Mouse (Mus musculus) monocyte, adult 5-6 weeks (primary cell): Measurements from ENCODE around the gene Mis18bp1. TPM values are rescaled to one million over a fixed set of nuclear protein-coding genes. Genes with fewer than 3 reads are reported as not detected.
A peak's percentile ranks its signal among the peaks of the same experiment; 100 is the strongest.
"Not testable (repeated sequence)": the region's sequence is repeated elsewhere in the genome, so short reads cannot be mapped to it uniquely, and the experiment has no call there.

Source experiments
- ATAC-seq: fragments of 153-309, 156-312 bp; replicated peaks from 2 replicates; pipeline ENCODE4 v1.8.0; 2017; ENCODE audit warnings: mild to moderate bottlenecking; ENCODE audit not compliant: low TSS enrichment, insufficient number of reproducible peaks, severe bottlenecking, poor library complexity, low FRiP score
- total RNA-seq: library from RNA; stranded (forward); fragments of 200-1000, 200-491, 200-594 nt; gene quantifications from 3 replicates; pipeline ENCODE4 v1.2.3, GENCODE M21; 2017

The Mis18bp1 gene
- total RNA-seq: 4.3 to 9.3 TPM (median 6.5 TPM) in 3 replicates

DNA sequence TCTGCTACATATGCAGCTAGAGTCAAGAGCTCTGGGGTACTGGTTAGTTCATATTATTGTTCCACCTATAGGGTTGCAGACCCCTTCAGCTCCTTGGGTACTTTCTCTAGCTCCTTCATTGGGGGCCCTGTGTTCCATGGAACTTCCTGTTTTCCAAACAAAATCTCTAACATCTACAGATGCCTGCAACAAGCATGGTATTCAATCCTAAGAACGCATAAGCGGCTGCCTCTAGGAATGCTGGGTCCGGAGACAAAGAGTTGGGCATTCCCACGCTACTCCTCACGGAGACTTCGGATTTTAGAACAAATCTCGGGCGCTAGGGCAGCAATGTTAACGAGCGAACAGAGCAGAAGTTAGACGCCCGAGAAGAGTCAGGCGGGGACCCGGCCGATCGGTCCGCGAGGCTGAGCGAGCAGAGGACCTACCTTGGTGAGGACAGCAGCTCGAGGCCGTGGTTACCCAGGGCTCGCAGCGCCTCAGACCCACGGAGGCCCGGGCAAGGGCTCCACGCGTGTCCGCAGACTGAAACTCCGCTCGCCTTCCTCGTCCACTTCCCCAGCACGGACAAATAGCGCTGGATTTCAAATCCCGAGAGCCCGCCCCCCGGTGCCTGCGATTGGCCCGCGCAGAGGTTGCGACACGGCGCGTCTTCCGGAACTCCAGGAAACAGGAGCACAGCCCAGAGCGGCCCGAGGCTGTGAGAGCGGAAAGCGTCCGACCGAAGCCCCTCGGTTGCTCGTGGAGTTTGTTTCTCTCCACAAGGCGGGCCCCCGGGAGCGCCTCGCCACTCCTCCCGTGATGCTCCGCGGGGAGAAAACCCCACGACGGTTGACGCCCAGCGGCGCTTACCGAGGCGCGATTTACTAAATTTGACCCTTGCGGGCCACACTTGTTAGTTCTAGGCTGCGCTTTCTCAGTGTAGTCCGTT, at the start of gene Mis18bp1:
Gene Mis18bp1 (minus strand): TSS at position 584 of the 931 bp plus-strand sequence.
- peak; percentile 90 for ATAC-seq

DNA sequence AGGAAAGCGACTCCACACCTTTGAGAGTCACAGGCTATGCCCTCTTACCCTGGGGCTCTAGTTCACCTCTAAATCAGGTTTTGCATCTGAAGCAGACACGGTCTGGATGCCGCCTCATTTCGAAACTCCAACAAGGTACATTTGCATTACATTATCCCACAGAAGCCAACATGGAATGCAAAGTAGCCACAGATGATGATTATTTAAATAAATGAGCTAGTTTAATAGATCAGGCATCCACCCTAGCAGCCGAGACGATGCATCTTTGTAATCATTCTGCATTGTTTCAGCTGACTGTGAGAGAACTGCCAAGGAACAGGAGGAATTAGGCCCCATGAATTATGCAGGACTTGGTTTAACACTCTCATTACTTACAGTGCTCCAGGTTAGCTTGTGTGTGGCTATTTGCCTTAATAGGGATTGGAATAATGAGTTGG, 44.0 kb upstream of the Mis18bp1 start:
- ATAC-seq: no peak

DNA sequence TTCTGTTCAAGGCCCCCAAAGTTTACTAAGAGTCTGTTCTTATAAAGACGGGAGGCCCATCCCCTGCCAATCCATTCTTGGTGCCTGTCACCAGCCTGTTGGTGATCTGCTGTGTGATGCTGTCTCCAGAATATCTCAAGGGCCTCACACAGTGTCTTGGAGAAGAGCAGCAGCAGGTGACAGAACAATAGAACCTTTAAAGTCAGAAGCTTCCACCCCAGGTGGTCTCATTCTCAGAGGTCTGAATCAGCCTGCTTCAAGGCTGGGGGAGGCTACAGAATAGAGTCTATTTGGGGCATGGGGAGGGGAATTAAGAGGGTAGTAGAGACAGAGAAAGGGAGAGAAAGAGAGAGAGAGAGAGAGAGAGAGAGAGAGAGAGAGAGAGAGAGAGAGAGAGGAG, 34.0 kb upstream of the Mis18bp1 start:
- no peak for ATAC-seq

DNA sequence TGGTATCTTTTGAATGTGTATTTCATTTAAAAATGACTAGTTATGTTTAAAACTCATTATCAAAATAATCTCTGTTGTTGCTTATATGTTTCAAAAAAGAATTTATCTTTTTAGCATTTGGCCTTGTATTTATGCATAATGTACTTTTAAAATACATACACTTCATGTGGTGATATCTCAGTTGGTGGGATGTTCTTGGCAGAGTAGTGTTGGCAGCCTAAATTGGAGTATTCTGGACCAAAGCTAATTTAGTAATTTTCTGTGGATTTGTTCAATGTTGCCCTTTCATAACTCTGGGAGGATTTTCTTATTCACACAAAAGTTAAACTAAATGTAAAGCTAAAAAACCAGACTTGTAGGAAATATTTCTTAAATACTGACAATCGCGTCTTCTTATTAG, 29.4 kb upstream of the Mis18bp1 start:
- no peak for ATAC-seq

DNA sequence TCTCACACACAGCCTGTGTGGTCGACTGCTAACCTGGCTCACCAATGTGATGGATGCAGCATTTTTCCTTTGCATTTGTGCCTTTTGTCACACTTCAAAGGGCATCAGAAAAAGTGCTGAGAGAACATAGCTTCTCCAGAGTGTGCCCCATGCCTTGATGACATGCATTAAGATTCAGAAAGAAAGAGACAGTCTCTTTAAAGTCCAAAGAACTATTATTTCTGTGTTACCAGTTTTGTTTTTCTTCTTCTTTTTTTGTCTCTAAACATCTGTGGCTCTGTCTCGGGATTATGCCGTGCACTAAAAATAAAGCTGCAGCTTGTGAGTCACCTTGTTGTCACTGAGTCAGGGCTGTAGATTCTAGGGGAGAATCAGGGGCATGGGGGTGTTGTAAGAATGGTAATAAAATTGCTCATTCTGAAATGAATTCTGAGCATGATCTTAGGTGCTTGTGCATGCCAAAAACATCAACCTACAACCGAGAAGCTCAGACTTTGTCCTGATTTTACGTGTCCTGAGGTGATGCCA, 21.7 kb upstream of the Mis18bp1 start:
- no peak for ATAC-seq

DNA sequence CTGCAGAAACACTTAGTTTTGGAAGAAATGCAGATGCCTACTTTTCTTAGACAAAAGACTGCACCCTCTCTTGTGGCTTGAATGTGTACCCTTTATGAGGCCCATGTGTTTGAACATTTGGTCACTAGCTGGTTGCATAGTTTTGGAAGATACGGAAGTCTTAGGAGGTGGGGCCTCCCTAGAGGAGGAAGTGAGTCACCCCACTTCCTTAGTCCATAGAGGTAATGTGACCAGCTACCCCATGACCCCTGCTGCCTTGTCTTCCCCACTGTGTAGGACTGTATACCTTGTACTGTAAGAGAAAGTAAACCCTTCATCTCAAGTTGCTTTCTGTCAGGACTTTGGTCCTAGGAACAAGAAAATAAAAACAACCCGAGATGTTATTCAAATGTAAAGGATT, 16.8 kb upstream of the Mis18bp1 start:
- ATAC-seq: no peak

DNA sequence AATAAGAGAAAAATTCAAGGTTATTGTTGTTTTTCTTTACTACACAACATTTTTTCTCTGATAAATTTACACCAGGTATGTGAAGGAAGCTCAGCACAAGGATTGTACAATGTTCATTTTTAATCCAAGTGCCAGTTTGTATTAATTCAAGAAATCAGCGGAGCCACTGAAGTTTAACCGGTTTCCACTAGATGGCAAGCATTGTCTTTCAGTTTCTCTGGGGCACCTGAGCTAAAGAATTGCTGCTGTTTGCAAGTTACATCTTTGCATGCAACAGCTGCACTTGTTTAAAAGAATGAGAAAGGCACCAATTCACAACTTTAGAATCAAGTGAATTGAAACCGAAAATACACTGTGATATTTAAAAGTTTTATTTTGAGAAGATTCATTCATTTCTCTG, 15.0 kb upstream of the Mis18bp1 start:
- no peak for ATAC-seq

DNA sequence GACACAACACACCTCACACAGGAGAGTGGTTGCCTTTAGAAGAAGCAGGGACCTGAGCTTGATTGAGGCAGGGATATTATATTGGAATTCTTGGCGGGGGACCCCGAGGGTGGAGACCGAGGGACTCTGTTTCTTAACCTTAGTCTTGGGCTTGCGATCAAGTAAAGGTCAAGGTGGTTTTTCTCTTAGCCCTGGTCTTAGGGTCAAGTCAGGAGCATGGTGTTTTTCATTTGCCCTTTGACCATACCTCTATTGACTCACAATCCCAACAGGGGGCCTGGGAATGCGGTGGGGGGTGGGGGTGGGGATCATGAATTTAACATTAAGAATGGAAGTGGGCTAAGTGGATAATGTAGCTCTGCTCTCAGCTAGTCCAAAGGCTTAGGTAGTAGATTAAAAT, 1.3 kb upstream of the Mis18bp1 start:
- ATAC-seq: no peak

DNA sequence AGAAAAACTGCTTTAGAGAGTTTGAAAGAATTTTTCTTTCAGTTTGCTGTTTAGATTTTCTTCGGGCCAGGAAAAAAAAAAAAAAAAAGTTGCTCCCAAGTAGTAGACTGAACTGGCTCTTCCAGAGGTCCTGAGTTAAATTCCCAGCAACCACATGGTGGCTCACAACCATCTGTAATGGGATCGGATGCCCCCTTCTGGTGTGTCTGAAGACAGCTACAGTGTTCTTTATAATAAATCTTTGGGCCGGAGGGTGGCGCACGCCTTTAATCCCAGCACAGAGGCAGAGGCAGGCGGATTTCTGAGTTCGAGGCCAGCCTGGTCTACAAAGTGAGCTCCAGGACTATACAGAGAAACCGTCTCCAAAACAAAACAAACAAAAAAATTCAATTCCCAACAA, 555 bp upstream of the Mis18bp1 start:
- not testable (repeated sequence) for ATAC-seq

DNA sequence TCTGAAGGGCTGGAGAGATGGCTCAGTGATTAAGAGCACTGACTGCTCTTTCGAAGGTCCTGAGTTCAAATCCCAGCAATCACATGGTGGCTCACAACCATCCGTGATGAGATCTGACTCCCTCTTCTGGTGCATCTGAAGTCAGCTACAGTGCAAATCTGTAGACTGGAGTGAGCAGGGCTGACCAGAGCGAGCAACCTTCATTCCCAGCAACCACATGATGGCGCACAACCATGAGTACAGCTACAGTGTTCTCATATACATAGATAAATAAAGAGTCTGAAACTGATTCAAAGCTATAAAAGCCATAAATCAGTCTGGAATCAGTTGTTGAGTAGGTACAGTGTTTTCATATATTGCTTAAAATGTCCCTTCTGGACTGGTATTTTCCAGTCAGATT, 36.3 kb downstream of the Mis18bp1 start:
- not testable (repeated sequence) for ATAC-seq

DNA sequence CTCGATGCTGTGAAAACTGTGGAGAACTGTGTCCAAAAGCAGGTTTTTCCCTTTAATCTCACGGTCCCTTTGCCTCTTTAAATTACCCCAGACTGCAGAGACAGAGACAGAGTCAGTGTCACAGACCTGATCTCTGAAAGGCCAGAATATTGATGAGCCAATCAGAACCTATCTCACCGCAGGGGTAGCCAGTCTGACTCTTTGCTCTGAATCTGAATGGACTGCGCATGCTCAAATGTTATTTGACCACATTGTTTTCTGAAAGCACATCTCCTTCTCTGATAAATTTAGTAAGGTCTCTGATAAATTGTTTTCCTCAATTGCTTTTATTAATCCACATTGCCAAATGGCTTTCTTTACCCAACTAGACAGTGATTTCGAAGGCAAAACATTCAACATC, 53.0 kb downstream of the Mis18bp1 start:
- ATAC-seq: no peak

DNA sequence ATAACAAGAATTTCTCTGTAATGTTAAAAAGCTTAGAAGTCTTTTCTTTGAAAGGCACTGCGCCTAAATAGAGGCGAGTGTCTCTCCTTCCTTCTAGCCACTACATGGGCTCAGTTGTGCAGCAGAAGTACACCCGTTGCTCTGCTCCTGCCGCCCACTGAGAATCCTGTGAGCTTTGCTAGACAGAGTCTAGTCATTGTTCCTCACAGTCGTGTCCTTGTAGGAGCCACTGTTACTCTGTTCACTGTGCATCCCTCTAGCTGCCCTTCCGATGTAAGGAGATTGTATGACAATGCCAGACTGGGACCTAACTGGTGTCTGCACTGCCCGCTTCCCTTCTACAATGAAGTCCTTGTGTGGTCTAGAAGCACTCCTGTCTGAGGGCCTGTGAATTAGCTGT, 53.4 kb downstream of the Mis18bp1 start:
- ATAC-seq: no peak

DNA sequence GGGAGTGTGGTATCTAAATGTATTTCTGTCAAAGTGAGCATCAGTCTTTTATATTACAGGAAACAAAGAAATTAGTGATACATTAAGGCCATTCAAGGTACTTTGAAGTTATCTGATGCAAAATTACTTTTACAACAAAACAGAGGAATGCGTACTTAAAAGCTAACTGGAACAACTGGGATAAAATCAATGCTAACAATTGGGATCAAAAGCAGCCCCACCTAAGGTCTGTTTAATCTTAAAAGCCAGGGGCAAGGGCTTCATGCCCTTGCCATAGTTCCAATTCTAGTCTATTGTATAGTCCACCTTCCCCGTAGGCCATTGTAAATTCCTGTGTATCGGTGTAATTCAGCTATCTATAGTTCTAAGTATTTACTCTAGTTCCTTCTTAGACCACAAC, 57.4 kb downstream of the Mis18bp1 start:
- not testable (repeated sequence) for ATAC-seq

DNA sequence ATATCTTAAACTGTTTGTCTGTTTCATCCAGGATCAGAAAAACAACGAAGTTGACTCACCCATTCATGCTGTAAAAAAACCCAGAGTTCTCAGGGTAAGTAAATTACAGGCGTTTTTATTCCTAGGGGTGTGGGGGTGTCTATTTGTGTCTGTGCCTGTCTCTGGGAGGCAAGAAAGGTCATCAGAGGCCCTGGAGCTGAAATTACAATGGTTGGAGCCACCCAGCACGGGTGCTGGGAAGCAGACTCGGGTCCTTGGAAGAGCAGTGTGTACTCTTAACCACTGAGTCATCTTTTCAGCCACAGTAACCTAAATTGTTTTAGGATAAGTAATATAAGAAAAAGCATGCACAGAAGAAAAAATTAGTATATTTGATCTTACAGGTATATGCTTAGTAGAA, 58.5 kb downstream of the Mis18bp1 start:
- ATAC-seq: no peak

DNA sequence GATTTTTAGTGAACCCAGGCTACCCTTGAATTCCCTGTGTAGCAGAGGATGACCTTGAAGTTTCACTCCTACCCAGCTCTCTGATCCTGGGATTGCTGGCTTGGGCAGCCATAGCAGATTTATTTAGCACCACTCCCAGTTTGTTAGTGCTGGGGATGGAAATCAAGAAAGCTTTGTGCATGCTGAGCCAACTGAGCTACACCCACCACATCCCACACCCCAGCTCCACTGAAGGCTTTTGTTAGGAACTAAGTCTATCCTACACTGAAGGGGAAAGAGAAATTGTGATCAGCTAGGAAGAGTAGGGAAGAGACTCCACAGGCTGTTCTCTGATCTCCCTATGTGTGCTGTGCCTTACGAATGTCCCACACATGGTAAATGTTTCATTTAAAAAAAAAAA, 59.6 kb downstream of the Mis18bp1 start:
- no peak for ATAC-seq

DNA sequence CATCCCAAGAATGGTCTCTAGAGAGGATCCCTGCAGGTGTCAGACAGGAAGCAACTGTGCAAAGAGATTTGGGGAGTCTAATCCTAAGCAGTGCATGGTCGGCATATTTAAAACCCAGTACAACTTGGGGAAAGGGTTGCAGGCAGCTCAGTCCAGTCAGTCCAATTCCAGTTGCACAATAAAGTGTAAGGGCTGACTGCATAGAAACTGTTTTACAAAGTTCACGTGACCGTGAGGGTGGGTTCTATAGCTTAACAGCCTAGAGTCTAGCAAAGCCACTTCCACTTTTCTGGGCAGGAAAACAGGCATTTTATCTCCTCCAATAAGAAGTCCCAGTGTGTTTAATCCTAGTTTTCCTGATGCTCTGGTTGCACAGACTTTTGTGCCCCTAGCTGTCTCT, 60.9 kb downstream of the Mis18bp1 start:
- no peak for ATAC-seq

DNA sequence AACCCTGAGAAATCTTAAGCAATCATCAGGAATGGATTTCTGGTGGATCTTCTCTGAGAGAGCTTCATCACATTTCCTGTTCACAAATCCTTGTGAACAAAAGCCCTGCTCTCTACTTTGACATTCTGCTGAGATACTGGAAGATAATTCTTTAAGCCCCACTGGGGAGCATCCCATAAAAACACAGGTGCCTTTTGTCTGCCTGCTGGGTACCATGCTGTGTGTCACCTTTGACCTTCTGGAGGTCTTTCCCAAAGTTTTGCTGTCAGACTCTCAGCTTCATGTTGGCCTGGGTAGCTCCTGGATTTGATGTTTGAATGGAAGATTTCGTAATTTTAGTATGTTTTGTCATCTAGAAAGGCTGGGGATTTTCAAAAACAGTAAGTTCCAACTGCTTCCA, 63.7 kb downstream of the Mis18bp1 start:
- no peak for ATAC-seq
